Mouse (Mus musculus) frontal cortex, adult 2 months (tissue): ENCODE results near the gene Bmi1. TPM values are rescaled to one million over a fixed set of nuclear protein-coding genes. Genes with fewer than 3 reads are reported as not detected.

ENCODE experiments used
- DNase-seq, 2 experiments: peaks; one replicate each; pipeline ENCODE4 v3.0.0; 2022; ENCODE audit warnings: low spot score in 1 of 2; ENCODE audit errors: extremely low spot score in 1 of 2
- polyA plus RNA-seq: library from polyadenylated mRNA; depleted of rRNA; stranded (reverse); fragments of >200 nt; gene quantifications from 2 replicates; pipeline ENCODE4 v1.2.3, GENCODE M21; 2012; rRNA removed

The Bmi1 gene
- polyA plus RNA-seq, 1 experiment = 52.8 TPM

DNA sequence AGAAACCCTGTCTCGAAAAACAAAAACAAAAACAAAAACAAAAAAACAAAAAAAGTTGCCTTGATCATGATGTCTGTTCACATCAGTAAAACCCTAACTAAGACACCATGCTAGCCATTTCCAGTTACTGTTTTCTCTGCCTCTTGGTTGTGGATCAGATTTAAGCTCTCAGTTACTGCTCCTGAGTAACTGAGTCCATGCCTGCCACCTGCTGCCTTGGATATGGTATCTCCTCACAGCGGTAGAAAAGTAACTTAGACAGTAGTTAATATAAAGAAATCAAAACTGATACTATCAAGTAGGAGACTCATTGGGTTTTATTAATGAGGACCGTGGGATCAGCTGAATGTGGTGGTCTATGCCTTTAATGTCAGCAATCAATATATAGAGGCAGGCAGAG is 37.5 kb downstream of the Bmi1 start:
- DNase-seq = no peak

DNA sequence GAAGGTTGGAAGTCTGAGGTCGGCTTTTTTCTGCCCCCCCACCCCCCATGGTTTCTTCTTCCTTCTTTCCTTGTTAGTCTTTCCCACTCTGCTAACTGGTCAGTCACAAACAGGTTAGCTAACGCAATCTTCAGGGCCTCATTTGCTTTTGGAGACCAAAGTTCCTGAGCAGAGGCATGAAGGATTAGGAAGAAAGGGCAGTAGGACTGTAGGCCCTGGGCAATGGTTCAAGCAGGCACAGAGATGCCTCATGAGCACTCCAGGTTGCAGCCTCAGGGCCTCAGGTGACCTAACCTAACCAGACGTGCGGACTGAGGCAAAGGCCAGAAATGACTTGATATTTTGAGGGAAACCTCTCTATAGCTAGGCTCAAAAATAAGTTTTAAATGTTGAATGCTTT is 41.7 kb downstream of the Bmi1 start:
- no peak for DNase-seq

DNA sequence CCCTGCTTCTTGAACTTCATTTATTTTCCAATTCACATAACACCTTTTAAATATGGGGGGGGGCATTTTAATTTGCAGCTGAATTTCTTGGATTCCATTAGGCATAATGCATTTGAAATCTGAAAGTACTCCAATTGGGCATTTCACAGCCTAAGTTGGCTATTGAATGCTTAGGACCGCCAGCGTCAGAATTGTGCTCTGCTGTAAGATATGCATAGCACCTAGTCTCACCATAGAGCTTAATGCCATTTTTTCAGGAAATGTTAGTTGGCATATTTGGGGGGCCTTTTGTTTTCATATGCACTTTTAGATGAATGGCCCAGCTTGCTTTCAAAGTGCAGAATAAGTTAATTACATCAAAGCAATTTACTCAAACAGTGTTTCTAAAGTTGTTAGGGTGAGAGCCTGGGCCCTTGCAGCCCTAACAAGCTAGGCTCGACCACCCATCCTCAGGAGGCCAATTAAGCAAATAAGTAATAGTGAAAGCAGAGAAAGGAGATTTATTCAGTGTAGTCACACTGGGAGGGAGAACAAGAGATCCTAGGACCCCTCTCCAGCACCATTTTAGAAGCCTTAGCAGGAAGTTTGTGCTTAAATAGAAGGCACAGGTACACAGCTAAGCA is 45.5 kb downstream of the Bmi1 start:
- DNase-seq = no peak

DNA sequence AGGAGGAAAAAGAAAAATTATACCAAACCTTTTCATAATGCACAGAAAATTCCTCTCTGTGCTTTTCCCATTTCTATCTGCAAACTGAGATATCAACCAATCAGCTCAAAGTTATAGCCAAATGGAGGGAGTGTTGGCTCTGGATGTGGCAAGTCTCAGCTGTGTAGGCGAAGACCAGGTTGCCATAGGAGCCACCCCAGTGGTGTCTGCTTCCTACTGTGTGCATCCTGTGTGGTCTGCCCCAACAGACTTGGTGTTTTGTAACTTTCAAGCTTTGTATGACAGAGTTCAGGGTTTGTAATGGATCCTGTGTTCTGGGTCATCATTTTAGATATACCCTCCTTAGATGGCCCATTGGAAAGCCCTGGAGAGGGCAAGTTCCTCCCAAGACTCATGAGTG is 47.6 kb downstream of the Bmi1 start:
- no peak for DNase-seq

DNA sequence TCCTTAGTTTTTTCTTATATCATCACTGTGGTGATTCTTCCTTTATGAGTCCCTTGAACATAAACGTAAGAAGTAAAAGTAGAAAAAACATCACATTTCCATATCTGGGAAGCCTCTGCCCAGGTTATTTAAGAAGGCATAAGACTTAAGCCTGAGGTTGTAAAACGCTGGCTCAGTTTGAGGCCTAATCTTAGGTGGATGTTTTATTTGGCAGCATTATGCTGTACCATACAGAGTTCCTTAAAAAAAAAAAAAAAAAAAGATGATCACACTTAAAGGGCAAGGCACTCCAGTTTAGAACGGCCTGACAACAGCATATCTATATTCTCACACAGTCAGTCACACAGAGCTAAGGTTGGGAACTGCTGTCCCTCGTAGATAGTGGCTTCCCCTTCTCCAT is 49.1 kb downstream of the Bmi1 start:
- no peak for DNase-seq

DNA sequence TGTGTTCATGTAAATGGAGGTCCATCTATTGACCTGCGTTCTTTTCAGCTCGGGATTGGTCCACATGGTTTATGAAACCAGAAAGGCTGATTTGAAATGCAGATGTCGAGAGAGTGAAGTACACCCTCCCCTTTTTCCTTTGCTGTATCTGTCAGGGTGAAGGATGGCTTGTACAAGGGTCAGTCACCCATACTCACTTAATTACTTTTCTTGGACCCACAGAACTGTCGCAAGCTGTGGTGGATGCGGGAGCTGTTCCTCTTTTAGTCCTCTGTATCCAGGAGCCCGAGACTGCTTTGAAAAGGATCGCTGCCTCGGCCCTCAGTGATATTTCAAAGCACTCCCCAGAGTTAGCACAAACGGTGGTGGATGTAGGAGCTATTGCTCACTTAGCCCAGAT is 54.9 kb downstream of the Bmi1 start:
- no peak for DNase-seq

DNA sequence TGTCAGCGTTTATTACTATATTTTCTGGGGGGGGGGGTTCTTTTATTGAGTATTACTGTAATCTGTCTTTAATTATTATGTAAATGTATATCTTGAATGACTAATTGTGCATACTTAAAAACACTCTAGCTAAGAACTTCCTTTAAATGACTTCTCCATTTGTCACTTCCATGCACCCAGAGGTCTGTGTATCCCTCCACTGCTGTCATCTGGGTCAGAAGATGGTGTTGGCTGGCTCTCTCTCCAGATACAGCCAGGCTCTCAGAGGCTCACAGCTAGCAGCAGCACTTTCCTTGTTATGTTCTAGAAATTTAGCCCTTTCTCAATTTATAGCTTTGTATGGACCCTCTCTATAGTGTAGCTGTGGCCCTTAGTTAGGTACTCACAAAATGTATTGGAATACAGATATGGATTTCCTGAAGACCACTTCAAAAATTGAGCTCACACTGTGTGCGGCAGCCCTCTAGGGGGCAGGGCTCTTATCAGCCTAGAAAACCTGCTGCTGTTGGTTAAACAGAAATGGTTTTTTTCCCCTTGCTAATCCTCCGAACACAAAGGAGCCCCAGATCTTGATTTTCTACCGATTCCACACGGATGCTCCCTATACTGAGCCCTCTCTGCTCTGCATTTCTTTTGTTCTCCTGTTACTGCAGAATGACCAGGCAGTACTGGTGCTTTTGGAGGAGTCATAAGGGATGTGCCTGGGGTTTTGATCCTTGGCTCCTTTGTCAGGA is 57.7 kb downstream of the Bmi1 start:
- DNase-seq = no peak

Other genes starting within 250 kb of the Bmi1 start
- 136 and 141 TPM in 2 replicates for gene Commd3, start 4.6 kb upstream of the Bmi1 start, polyA plus RNA-seq
- gene Spag6, start 17.0 kb downstream of the Bmi1 start, polyA plus RNA-seq = 4.1 and 5.0 TPM in 2 replicates